Mouse (Mus musculus) subcutaneous adipose tissue, adult 2 months (tissue): ENCODE data around the gene St14. TPM values are rescaled to one million over a fixed set of nuclear protein-coding genes. Genes with fewer than 3 reads are reported as not detected.

Experiments
- polyA plus RNA-seq: library from polyadenylated mRNA; depleted of rRNA; stranded (reverse); fragments of >200 nt; gene quantifications from 2 replicates; pipeline ENCODE4 v1.2.3, GENCODE M21; 2012; ENCODE audit warnings: low replicate concordance; rRNA removed

St14 gene
- 0.73 and 44.4 TPM in 2 replicates for polyA plus RNA-seq

DNA sequence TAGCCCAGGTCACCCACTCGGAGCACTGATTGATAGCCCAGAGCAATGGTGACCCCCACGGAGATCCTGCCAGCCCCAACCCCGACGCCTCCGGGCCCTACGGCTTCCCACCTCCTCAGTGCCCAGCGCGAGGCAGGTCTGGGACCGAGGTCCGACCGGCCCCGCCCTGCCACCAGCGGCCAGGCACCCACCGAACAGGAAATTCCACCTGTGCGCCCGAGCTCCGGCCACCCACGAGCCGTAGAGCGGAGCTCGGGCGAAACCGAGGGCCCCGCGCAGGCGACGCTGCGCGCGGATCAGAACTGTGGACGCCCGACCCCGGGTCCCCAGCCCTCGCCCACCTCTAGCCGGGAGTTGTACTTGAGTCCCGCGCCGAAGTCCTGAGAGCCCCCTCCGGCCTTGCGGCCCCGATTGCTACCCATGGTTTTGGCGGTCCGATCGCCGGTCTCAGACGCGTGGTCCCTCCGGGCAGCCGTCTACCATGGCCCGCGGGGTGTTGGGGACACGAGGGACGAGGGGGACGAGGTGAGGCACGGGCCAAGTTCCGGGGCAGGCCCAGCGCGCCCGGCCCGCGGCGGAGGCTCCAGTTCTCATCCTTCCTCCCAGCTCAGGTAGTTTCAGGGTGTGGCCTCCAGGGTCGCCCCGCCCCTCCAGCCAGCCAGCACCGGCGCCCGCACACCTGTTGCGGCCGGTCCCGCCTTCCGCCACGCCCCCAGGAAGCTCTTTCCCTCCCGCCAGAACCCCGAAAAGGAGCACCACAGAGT, at the start of gene St14:
Gene St14, minus strand, starts transcription at position 649 of the 764 bp plus-strand sequence.

Other genes with a start within 250 kb of the St14 start
- gene Adamts15, start 209.4 kb downstream of the St14 start, polyA plus RNA-seq, result 11.2 and 19.9 TPM in 2 replicates
- 0.23 and 3.9 TPM in 2 replicates for gene Adamts8, start 189.3 kb downstream of the St14 start, polyA plus RNA-seq
- 4.6 and 8.9 TPM in 2 replicates for gene Zbtb44, start 101.2 kb downstream of the St14 start, polyA plus RNA-seq
- gene Aplp2, start 80.0 kb upstream of the St14 start, polyA plus RNA-seq, result 773 and 1,748 TPM in 2 replicates
- gene Prdm10, start 148.7 kb upstream of the St14 start, polyA plus RNA-seq, result 6.7 and 9.6 TPM in 2 replicates